Mouse (Mus musculus) CH12.LX (cell line): ENCODE results near the gene Olfr996. TPM values are rescaled to one million over a fixed set of nuclear protein-coding genes. Genes with fewer than 3 reads are reported as not detected.

ENCODE experiments used
- DNase-seq: peaks from one replicate; pipeline ENCODE4 v3.0.0-alpha.2; 2013; ENCODE audit errors: extremely low read depth
- H3K27ac ChIP-seq: 2 replicates; pipeline ENCODE4 v1.5.1; 2012; ENCODE audit warnings: low read depth, mild to moderate bottlenecking, control low read depth, moderate library complexity; ENCODE audit not compliant: insufficient read depth
- H3K27me3 ChIP-seq: replicated peaks from 2 replicates; pipeline ENCODE3; 2012; ENCODE audit warnings: inconsistent platforms
- H3K36me3 ChIP-seq, 2 experiments: replicated peaks in 1 of 2; 2 replicates each; pipeline versions ENCODE3 to v1.6.1; 2012; ENCODE audit warnings: inconsistent platforms in 1 of 2, low read length in 1 of 2, mild to moderate bottlenecking in 1 of 2, mixed read lengths in 1 of 2, moderate library complexity in 1 of 2; ENCODE audit not compliant: control insufficient read depth in 1 of 2, insufficient read depth in 1 of 2
- H3K4me1 ChIP-seq, 2 experiments: 2 replicates each; pipeline ENCODE4 v1.6.1; 2012; ENCODE audit warnings: inconsistent platforms in 1 of 2, moderate library complexity in 1 of 2; ENCODE audit not compliant: insufficient read depth in 2 of 2, control insufficient read depth in 1 of 2
- H3K4me2 ChIP-seq: 2 replicates; pipeline ENCODE4 v1.6.1; 2012; ENCODE audit warnings: low read depth, mild to moderate bottlenecking, control low read depth; ENCODE audit not compliant: poor library complexity, insufficient read depth, severe bottlenecking
- H3K4me3 ChIP-seq, 3 experiments: fragments of 150-350 bp in 1 of 3; sonication (generic) in 1 of 3; replicated peaks in 1 of 3; 2 replicates each; pipeline versions ENCODE3 to v1.5.1; 2011 to 2012; ENCODE audit warnings: low read depth in 2 of 3, low read length in 2 of 3, mild to moderate bottlenecking in 2 of 3, moderate library complexity in 2 of 3, control low read depth in 1 of 3, improper control_type of control experiment in 1 of 3, inconsistent platforms in 1 of 3, mixed read lengths in 1 of 3; ENCODE audit not compliant: poor library complexity in 1 of 3
- H3K79me2 ChIP-seq: replicated peaks from 2 replicates; pipeline ENCODE4 v1.6.1; 2012; ENCODE audit warnings: mild to moderate bottlenecking, moderate library complexity; ENCODE audit not compliant: control insufficient read depth, poor library complexity, insufficient read depth, severe bottlenecking; ENCODE audit errors: extremely low read depth
- H3K9ac ChIP-seq: 2 replicates; pipeline ENCODE4 v1.6.1; 2012; ENCODE audit warnings: low read depth, mild to moderate bottlenecking, control low read depth, moderate library complexity; ENCODE audit not compliant: insufficient read depth
- H3K9me3 ChIP-seq: replicated peaks from 2 replicates; pipeline ENCODE3; 2012; ENCODE audit warnings: low read length, inconsistent platforms, mixed read lengths
- CTCF ChIP-seq, 2 experiments: IDR thresholded peaks in 1 of 2; conservative IDR thresholded peaks in 1 of 2; 2 replicates each; pipeline ENCODE4 v1.5.1; 2011 to 2012; ENCODE audit warnings: low read depth in 2 of 2, low read length in 2 of 2, improper control_type of control experiment in 1 of 2, inconsistent platforms in 1 of 2, mild to moderate bottlenecking in 1 of 2, moderate library complexity in 1 of 2
- EP300 ChIP-seq: IDR thresholded peaks from 2 replicates; pipeline ENCODE4 v1.6.1; 2011; ENCODE audit warnings: low read length, improper control_type of control experiment
- JUN ChIP-seq: IDR thresholded peaks from 2 replicates; pipeline ENCODE4 v1.6.1; 2011; ENCODE audit warnings: low read depth, mild to moderate bottlenecking, low read length, improper control_type of control experiment, moderate library complexity; ENCODE audit not compliant: insufficient read depth
- JUND ChIP-seq: conservative IDR thresholded peaks from 2 replicates; pipeline ENCODE4 v1.6.1; 2011; ENCODE audit warnings: low read depth, low read length, improper control_type of control experiment
- PAX5 ChIP-seq: IDR thresholded peaks from 2 replicates; pipeline ENCODE4 v1.6.1; 2012; ENCODE audit warnings: low read length, inconsistent platforms, mixed read lengths
- RCOR1 ChIP-seq: conservative IDR thresholded peaks from 2 replicates; pipeline ENCODE4 v1.6.1; 2012; ENCODE audit warnings: low read depth, mild to moderate bottlenecking, inconsistent platforms, low read length, improper control_type of control experiment
- USF2 ChIP-seq: conservative IDR thresholded peaks from 2 replicates; pipeline ENCODE4 v1.6.1; 2011; ENCODE audit warnings: low read depth, low read length, improper control_type of control experiment
- ZC3H11A ChIP-seq: IDR thresholded peaks from 2 replicates; pipeline ENCODE4 v1.6.1; 2012; ENCODE audit warnings: low read depth, mild to moderate bottlenecking, inconsistent platforms, low read length, improper control_type of control experiment
- ZMIZ1 ChIP-seq: IDR thresholded peaks from 2 replicates; pipeline ENCODE4 v1.6.1; 2012; ENCODE audit warnings: low read depth, mild to moderate bottlenecking, inconsistent platforms, low read length, improper control_type of control experiment
- dilution Hi-C: fragments of 300-500 bp; cut with MboI; formaldehyde crosslinking; loops from 2 replicates; pipeline ENCODE4 v1.14.3; 2020; ENCODE audit warnings: low sequenced_read_pairs; ENCODE audit not compliant: extremely low pct_unique_long_range_greater_than_20kb, extremely low pct_ligation_motif_present
- in situ Hi-C: fragments of 300-500 bp; cut with MboI; formaldehyde crosslinking; loops from 3 replicates; pipeline ENCODE4 v1.14.3; 2019; ENCODE audit warnings: low sequenced_read_pairs, low pct_ligation_motif_present, low pct_unique_long_range_greater_than_20kb, mixed read lengths
- polyA plus RNA-seq: library from polyadenylated mRNA; unstranded; fragments of >175 nt; gene quantifications from 2 replicates; pipeline ENCODE4 v1.2.1, GENCODE M21; 2012; ENCODE audit warnings: low read depth; ENCODE audit not compliant: insufficient read length
- total RNA-seq, 2 experiments: library from RNA; depleted of rRNA; stranded (reverse); fragments of 300-350 nt in 1 of 2; fragments of >200 nt in 1 of 2; gene quantifications; 2 replicates each; pipeline ENCODE4 v1.2.3; 2012 to 2014

The Olfr996 gene
- total and polyA plus RNA-seq, 3 experiments: not detected

DNA sequence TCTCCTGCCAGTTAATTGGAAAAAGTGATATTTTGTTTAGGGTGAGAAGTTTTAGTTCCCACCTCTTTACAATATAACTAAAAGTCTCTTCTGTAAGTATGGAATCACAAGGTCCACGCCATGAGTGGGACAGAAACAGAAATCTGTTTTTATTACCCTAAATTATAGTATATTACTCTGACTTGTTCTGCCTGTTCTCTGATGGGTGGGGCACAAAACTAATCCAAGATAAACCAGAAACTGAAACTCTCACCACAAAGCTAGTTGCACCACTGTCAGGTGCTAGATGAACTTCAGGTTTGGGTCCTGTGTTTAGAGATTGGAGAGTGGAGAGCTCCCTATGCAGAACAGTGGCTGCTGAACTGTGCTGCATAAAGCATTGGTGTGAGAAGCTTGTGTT is 45.1 kb upstream of the Olfr996 start:
- Histone ChIP-seq H3K9ac (no peak overlapping the region), H3K4me2 (no peak overlapping the region), H3K4me3 (no peak overlapping the region), H3K79me2 (no peaks in the 10 kb centered on the region), H3K27ac (no peak overlapping the region), H3K36me3 (no peaks in the 10 kb centered on the region), H3K4me1 (peaks cover 0 to 4% of the 10 kb centered on the region in 2 experiments; a peak in 1 of 4 replicates), H3K27me3 (no peaks in the 10 kb centered on the region), H3K9me3 (no peaks in the 10 kb centered on the region)
- dilution Hi-C loops (no loop called here), in situ Hi-C loops (no loop called here)
- TF ChIP-seq JUN (no peak), CTCF (conservative IDR thresholded peaks at IDR 0.05 in 1 of 2, IDR thresholded peaks at IDR 0.05 in 1 of 2; ENCODE audit: low read depth in 2 of 2, low read length in 2 of 2) (no peak), PAX5 (no peak), ZC3H11A (no peak), RCOR1 (no peak)
- DNase-seq: no peak

DNA sequence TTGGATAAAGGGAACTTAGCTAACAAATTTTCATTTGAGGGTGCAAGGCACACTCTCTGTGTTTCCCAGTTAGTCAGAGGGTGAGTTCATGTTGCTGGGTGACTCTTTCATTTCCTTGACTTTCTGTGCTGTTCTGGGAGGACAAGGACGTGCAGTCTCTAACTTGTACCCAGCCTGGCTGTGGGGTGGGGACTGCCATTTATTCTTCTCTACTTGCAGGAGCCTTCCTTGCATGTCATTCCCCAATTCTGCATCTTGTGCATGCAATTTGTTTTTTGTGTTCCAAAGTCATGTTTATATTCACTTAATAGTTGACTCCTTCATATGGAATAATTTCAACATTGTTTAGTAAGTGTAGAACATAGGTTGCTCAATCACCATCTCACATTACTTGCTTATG is 24.2 kb upstream of the Olfr996 start:
- Histone ChIP-seq H3K4me1 (no peaks in the 10 kb centered on the region), H3K36me3 (no peaks in the 10 kb centered on the region), H3K9ac (no peak overlapping the region), H3K9me3 (no peaks in the 10 kb centered on the region), H3K27ac (no peak overlapping the region), H3K4me3 (no peak overlapping the region), H3K27me3 (peaks cover 2% of the 10 kb centered on the region), H3K79me2 (no peaks in the 10 kb centered on the region), H3K4me2 (no peak overlapping the region)
- in situ Hi-C loops: loop anchor here (25.0 kb wide), 1 partner anchor 268 kb away; no protein-coding TSS in a partner anchor
- TF ChIP-seq USF2 (no peak), JUN (no peak), EP300 (no peak), RCOR1 (no peak)
- DNase-seq: no peak
- dilution Hi-C loops: no loop called here

DNA sequence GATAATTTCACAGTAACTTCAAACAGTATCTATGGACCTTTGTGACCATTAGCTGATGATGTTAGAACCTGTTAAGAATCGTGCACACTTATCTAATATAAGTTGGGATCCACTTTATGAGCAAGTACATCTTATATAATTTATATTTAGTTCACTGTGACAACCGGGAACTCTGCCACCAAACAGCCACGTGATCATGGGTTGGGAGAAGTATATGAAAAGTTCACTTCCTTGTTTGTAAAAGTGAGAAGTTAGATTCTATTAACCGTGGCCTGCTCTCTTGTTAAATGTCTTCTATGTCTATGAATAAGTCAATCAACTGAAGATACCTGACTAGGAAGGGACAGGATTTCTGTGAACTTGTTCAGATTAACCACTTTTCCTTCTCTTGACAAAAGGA is 18.8 kb upstream of the Olfr996 start:
- no peaks in the 10 kb centered on the region for H3K4me1 ChIP-seq

More for the DNA sequence above, 18.8 kb upstream of the Olfr996 start:
- H3K36me3 ChIP-seq: no peaks in the 10 kb centered on the region
- H3K79me2 ChIP-seq: no peaks in the 10 kb centered on the region
- no peak overlapping the region for H3K27ac ChIP-seq
- no peak overlapping the region for H3K9ac ChIP-seq
- in situ Hi-C loops (loop anchor here (10.0 to 25.0 kb wide), 2 partner anchors 273 to 435 kb away; no protein-coding TSS in a partner anchor), dilution Hi-C loops (no loop called here)
- no peak for DNase-seq
- H3K9me3 ChIP-seq: no peaks in the 10 kb centered on the region
- no peaks in the 10 kb centered on the region for H3K27me3 ChIP-seq
- TF ChIP-seq ZMIZ1 (no peak), JUND (no peak), USF2 (no peak), ZC3H11A (no peak)
- H3K4me3 ChIP-seq: no peak overlapping the region
- no peak overlapping the region for H3K4me2 ChIP-seq
